Mouse (Mus musculus) B cell, adult (primary cell): ENCODE measurements around the gene Iqsec2. TPM values are rescaled to one million over a fixed set of nuclear protein-coding genes. Genes with fewer than 3 reads are reported as not detected.

Experiments used
- total RNA-seq: library from RNA; stranded (reverse); gene quantifications from 4 replicates; pipeline ENCODE4 v1.2.4, GENCODE M21; 2023; ENCODE audit not compliant: inconsistent age

Iqsec2 gene
- 1.4 to 4.3 TPM (median 1.7 TPM) in 4 replicates for total RNA-seq

GRCm38 (mm10) chrX:152143941-152144741 lies at the start of gene Iqsec2:
Gene Iqsec2 (plus strand): TSS chrX:152144268.

GRCm38 (mm10) chrX:152232781-152233763 lies 89.0 kb downstream of the Iqsec2 start, which contains the start of gene Kdm5c:
Gene Kdm5c (plus strand): TSS chrX:152233020.

Other genes starting within 250 kb of the Iqsec2 start
- 33.0 to 37.6 TPM (median 35.0 TPM) in 4 replicates for gene Hsd17b10, start 142.4 kb upstream of the Iqsec2 start, total RNA-seq
- 0.69 to 2.3 TPM (median 1.3 TPM) in 4 replicates for gene Ribc1, start 128.0 kb upstream of the Iqsec2 start, total RNA-seq
- gene Smc1a, start 127.8 kb upstream of the Iqsec2 start, total RNA-seq = 99.3 to 113 TPM (median 104 TPM) in 4 replicates
- 129 to 153 TPM (median 140 TPM) in 4 replicates for gene Kdm5c, start 88.8 kb downstream of the Iqsec2 start, total RNA-seq
- 12.3 to 17.2 TPM (median 12.9 TPM) in 4 replicates for gene Kantr, start 183.2 kb downstream of the Iqsec2 start, total RNA-seq
- 75.6 to 93.0 TPM (median 90.9 TPM) in 4 replicates for gene Tspyl2, start 198.2 kb downstream of the Iqsec2 start, total RNA-seq
- gene Gpr173, start 224.4 kb downstream of the Iqsec2 start, total RNA-seq = not detected in 4 replicates